Comparison of ENCODE assay signal across 34 mouse cellular contexts in genomic region chr17:34807176-34807575, GRCm38 (mm10). TPM values are rescaled to one million over a fixed set of nuclear protein-coding genes. Genes with fewer than 3 reads are reported as not detected.
"Had no signal": no experiment of that assay in that cellular context is flagged by ENCODE, and none has a peak within 500 bp of the region (broad histone marks: within the 10 kb centered on the region; RNA-seq: fewer than 3 reads in every experiment).

No protein-coding gene starts in this region.

- H3K4me1 ChIP-seq: embryonic facial prominence, embryonic 12.5 days; embryonic facial prominence, embryonic 13.5 days; embryonic facial prominence, embryonic 15.5 days; forebrain, embryonic 10.5 days; forebrain, embryonic 12.5 days; forebrain, embryonic 13.5 days; forebrain, embryonic 15.5 days had no signal

- H3K4me3 ChIP-seq: embryonic facial prominence, embryonic 10.5 days; embryonic facial prominence, embryonic 12.5 days; embryonic facial prominence, embryonic 13.5 days; embryonic facial prominence, embryonic 15.5 days; erythroblast, embryonic 14.5 days; forebrain, embryonic 10.5 days; forebrain, embryonic 12.5 days; forebrain, embryonic 13.5 days; forebrain, embryonic 15.5 days; gastrocnemius, adult 2 months; heart, adult 2 months had no signal

- DNase-seq: cerebellum, adult 2 months; cerebellum, adult 8-10 months; cerebellum, adult 9-10 months; cerebellum, adult 9-11 months; cerebellum, postnatal 10 days; cerebellum, postnatal 14 days; cerebellum, postnatal 25 days; cerebellum, postnatal 36 days; embryo, embryonic 11 days; forebrain, postnatal 0 days; gastrocnemius, adult 2 months; gastrocnemius, postnatal 10 days; gastrocnemius, postnatal 14 days; gastrocnemius, postnatal 25 days; gastrocnemius, postnatal 36 days had no signal

- H3K27ac ChIP-seq: embryonic facial prominence, embryonic 10.5 days; embryonic facial prominence, embryonic 12.5 days; embryonic facial prominence, embryonic 13.5 days; embryonic facial prominence, embryonic 15.5 days; forebrain, embryonic 10.5 days; forebrain, embryonic 12.5 days; forebrain, embryonic 13.5 days; forebrain, embryonic 15.5 days; gastrocnemius, adult 2 months; heart, adult 2 months had no signal

- H3K27me3 ChIP-seq: embryonic facial prominence, embryonic 12.5 days; embryonic facial prominence, embryonic 13.5 days; embryonic facial prominence, embryonic 15.5 days; forebrain, embryonic 12.5 days; forebrain, embryonic 13.5 days; forebrain, embryonic 15.5 days had no signal

- H3K36me3 ChIP-seq: embryonic facial prominence, embryonic 10.5 days; embryonic facial prominence, embryonic 12.5 days; embryonic facial prominence, embryonic 13.5 days; embryonic facial prominence, embryonic 15.5 days; forebrain, embryonic 10.5 days; forebrain, embryonic 12.5 days; forebrain, embryonic 15.5 days had no signal

- H3K9me3 ChIP-seq: forebrain, embryonic 15.5 days had no signal

RNA-seq across cellular contexts. Expression of gene Cyp21a1, which starts 2.8 kb away (rescaled TPM):
- total RNA-seq: common myeloid progenitor, adult 5-6 weeks; forebrain, postnatal 0 days; gastrocnemius, adult 2 months; gastrocnemius, postnatal 36 days; granulocyte monocyte progenitor cell, adult 5-6 weeks; heart, adult 2 months had no signal
- polyA plus RNA-seq: cerebellum, adult 2 months; cortical plate, adult 2 months; embryonic facial prominence, embryonic 10.5 days; embryonic facial prominence, embryonic 11.5 days; embryonic facial prominence, embryonic 12.5 days; embryonic facial prominence, embryonic 13.5 days; embryonic facial prominence, embryonic 14.5 days; erythroblast, embryonic 14.5 days; forebrain, embryonic 10.5 days; forebrain, embryonic 11.5 days; forebrain, embryonic 12.5 days; forebrain, embryonic 13.5 days; forebrain, embryonic 14.5 days; forebrain, embryonic 15.5 days; forebrain, embryonic 16.5 days; forebrain, postnatal 0 days; heart, embryonic 11.5 days had no signal
